Mouse (Mus musculus) limb, embryonic 15.5 days (tissue): ENCODE measurements around the gene Foxp1. TPM values are rescaled to one million over a fixed set of nuclear protein-coding genes. Genes with fewer than 3 reads are reported as not detected.

ENCODE experiments used
- ATAC-seq: fragments of 200-750 bp; cut with Nextera tagmentation; 2 replicates; pipeline ENCODE4 v1.8.0; 2017; ENCODE audit warnings: low read depth, moderate TSS enrichment; ENCODE audit not compliant: insufficient number of reproducible peaks, low FRiP score, low TSS enrichment
- H3K27ac ChIP-seq: fragments of 300-500 bp; sonication (generic); 2 replicates; pipeline ENCODE4 v1.5.1; 2015; ENCODE audit warnings: moderate library complexity, mild to moderate bottlenecking, inconsistent platforms
- H3K27me3 ChIP-seq: fragments of 300-500 bp; sonication (generic); 2 replicates; pipeline ENCODE4 v1.6.1; 2015; ENCODE audit warnings: inconsistent platforms
- H3K36me3 ChIP-seq: fragments of 300-500 bp; sonication (generic); 2 replicates; pipeline ENCODE4 v1.6.1; 2015; ENCODE audit warnings: inconsistent platforms
- H3K4me1 ChIP-seq: fragments of 300-500 bp; sonication (generic); 2 replicates; pipeline ENCODE4 v1.6.1; 2015; ENCODE audit warnings: inconsistent platforms
- H3K4me2 ChIP-seq: fragments of 300-500 bp; sonication (generic); 2 replicates; pipeline ENCODE4 v1.6.1; 2015; ENCODE audit warnings: mild to moderate bottlenecking, inconsistent platforms
- H3K4me3 ChIP-seq: fragments of 300-500 bp; sonication (generic); 2 replicates; pipeline ENCODE4 v1.5.1; 2015; ENCODE audit warnings: mild to moderate bottlenecking, inconsistent platforms
- H3K9ac ChIP-seq: fragments of 300-500 bp; sonication (generic); 2 replicates; pipeline ENCODE4 v1.6.1; 2015; ENCODE audit warnings: inconsistent platforms
- H3K9me3 ChIP-seq: fragments of 300-500 bp; sonication (generic); 2 replicates; pipeline ENCODE4 v1.6.1; 2016; ENCODE audit warnings: inconsistent platforms
- WGBS: fragments of 180-500 bp; shearing (Covaris S2); methylation state at CpG from one replicate; pipeline ENCODE4 v1.1.7; 2015; 5-methylcytosine and 5-hydroxymethylcytosine counted together
- polyA plus RNA-seq: library from polyadenylated mRNA; unstranded; fragments of >200 nt; fragmentation: Nextera tagmentation; extraction: Ambion mirVana; gene quantifications from 2 replicates; pipeline ENCODE4 v1.2.1, GENCODE M21; 2015

The Foxp1 gene
- polyA plus RNA-seq, 1 experiment from 2014 or later = 142 TPM

- H3K4me2 ChIP-seq = no peak overlapping the region
- H3K4me3 ChIP-seq = no peak overlapping the region
- H3K9me3 ChIP-seq = no peaks in the 10 kb centered on the region
- no peak for ATAC-seq
- H3K27ac ChIP-seq = no peak overlapping the region
- H3K27me3 ChIP-seq = no peaks in the 10 kb centered on the region
- H3K9ac ChIP-seq = no peak overlapping the region
- WGBS = 31% methylated on average over 11 of the region's 11 CpGs
- H3K36me3 ChIP-seq = no peaks in the 10 kb centered on the region
- peaks cover 47% of the 10 kb centered on the region for H3K4me1 ChIP-seq
Measured at GRCm38 (mm10) chr6:99203231-99203630, 319.3 kb downstream of the Foxp1 start.

GRCm38 (mm10) chr6:99202781-99203180 is 319.7 kb downstream of the Foxp1 start:
- Histone ChIP-seq H3K36me3 (no peaks in the 10 kb centered on the region), H3K27me3 (no peaks in the 10 kb centered on the region), H3K4me3 (no peak overlapping the region), H3K9me3 (no peaks in the 10 kb centered on the region), H3K4me2 (no peak overlapping the region), H3K4me1 (peaks cover 47% of the 10 kb centered on the region), H3K9ac (no peak overlapping the region), H3K27ac (no peak overlapping the region)
- 86% methylated on average over 4 of the region's 4 CpGs for WGBS
- no peak for ATAC-seq

GRCm38 (mm10) chr6:99201271-99201705 is 321.2 kb downstream of the Foxp1 start:
- Histone ChIP-seq H3K4me3 (no peak overlapping the region), H3K9ac (no peak overlapping the region), H3K4me2 (no peak overlapping the region), H3K9me3 (no peaks in the 10 kb centered on the region), H3K4me1 (peaks cover 39% of the 10 kb centered on the region), H3K27me3 (no peaks in the 10 kb centered on the region), H3K36me3 (no peaks in the 10 kb centered on the region), H3K27ac (no peak overlapping the region)
- ATAC-seq = no peak
- 15% methylated on average over 4 of the region's 4 CpGs for WGBS

- no peaks in the 10 kb centered on the region for H3K9me3 ChIP-seq
- H3K9ac ChIP-seq = no peak overlapping the region
- H3K4me1 ChIP-seq = peaks cover 33% of the 10 kb centered on the region
- H3K27ac ChIP-seq = no peak overlapping the region
- no peak overlapping the region for H3K4me2 ChIP-seq
- 29% methylated on average over 11 of the region's 11 CpGs for WGBS
- no peaks in the 10 kb centered on the region for H3K27me3 ChIP-seq
- no peaks in the 10 kb centered on the region for H3K36me3 ChIP-seq
- no peak overlapping the region for H3K4me3 ChIP-seq
- ATAC-seq = no peak
Measured at GRCm38 (mm10) chr6:99200656-99201055, 321.9 kb downstream of the Foxp1 start.

GRCm38 (mm10) chr6:99199277-99199676 is 323.2 kb downstream of the Foxp1 start:
- peaks cover 21% of the 10 kb centered on the region for H3K4me1 ChIP-seq
- no peaks in the 10 kb centered on the region for H3K36me3 ChIP-seq
- H3K9me3 ChIP-seq = no peaks in the 10 kb centered on the region
- no peaks in the 10 kb centered on the region for H3K27me3 ChIP-seq
- 85% methylated on average over 4 of the region's 4 CpGs for WGBS
- H3K4me2 ChIP-seq = no peak overlapping the region
- no peak overlapping the region for H3K4me3 ChIP-seq
- ATAC-seq = no peak
- no peak overlapping the region for H3K27ac ChIP-seq
- H3K9ac ChIP-seq = no peak overlapping the region

- H3K4me3 ChIP-seq = no peak overlapping the region
- WGBS = 61% methylated on average over 8 of the region's 8 CpGs
- H3K9ac ChIP-seq = no peak overlapping the region
- peaks cover 10% of the 10 kb centered on the region; the same call in 1 of the 2 replicates for H3K4me1 ChIP-seq
- H3K9me3 ChIP-seq = no peaks in the 10 kb centered on the region
- no peaks in the 10 kb centered on the region for H3K27me3 ChIP-seq
- H3K27ac ChIP-seq = no peak overlapping the region
- no peak for ATAC-seq
- no peaks in the 10 kb centered on the region for H3K36me3 ChIP-seq
- no peak overlapping the region for H3K4me2 ChIP-seq
Measured at GRCm38 (mm10) chr6:99193697-99194096, 328.8 kb downstream of the Foxp1 start.

- H3K27ac ChIP-seq = no peak overlapping the region
- no peak for ATAC-seq
Measured at GRCm38 (mm10) chr6:99191636-99192137, 330.8 kb downstream of the Foxp1 start.

GRCm38 (mm10) chr6:99191041-99191635 is 331.4 kb downstream of the Foxp1 start:
- Histone ChIP-seq H3K4me3 (no peak overlapping the region), H3K4me1 (peaks cover 10% of the 10 kb centered on the region; the same call in 1 of the 2 replicates), H3K27ac (no peak overlapping the region), H3K4me2 (no peak overlapping the region), H3K9me3 (no peaks in the 10 kb centered on the region), H3K36me3 (no peaks in the 10 kb centered on the region), H3K9ac (no peak overlapping the region), H3K27me3 (no peaks in the 10 kb centered on the region)
- 45% methylated on average over 12 of the region's 12 CpGs for WGBS
- no peak for ATAC-seq

More at GRCm38 (mm10) chr6:99191636-99192137, 330.8 kb downstream of the Foxp1 start:
- H3K9me3 ChIP-seq = no peaks in the 10 kb centered on the region
- 50% methylated on average over 8 of the region's 8 CpGs for WGBS
- peaks cover 10% of the 10 kb centered on the region; the same call in 1 of the 2 replicates for H3K4me1 ChIP-seq
- H3K4me3 ChIP-seq = no peak overlapping the region
- H3K9ac ChIP-seq = no peak overlapping the region
- H3K27me3 ChIP-seq = no peaks in the 10 kb centered on the region
- no peaks in the 10 kb centered on the region for H3K36me3 ChIP-seq
- H3K4me2 ChIP-seq = no peak overlapping the region

GRCm38 (mm10) chr6:99189967-99190366 is 332.6 kb downstream of the Foxp1 start:
- H3K9ac ChIP-seq = no peak overlapping the region
- H3K9me3 ChIP-seq = no peaks in the 10 kb centered on the region
- no peak overlapping the region for H3K4me2 ChIP-seq
- H3K4me3 ChIP-seq = no peak overlapping the region
- no peak for ATAC-seq
- peaks cover 10% of the 10 kb centered on the region; the same call in 1 of the 2 replicates for H3K4me1 ChIP-seq
- H3K36me3 ChIP-seq = no peaks in the 10 kb centered on the region
- WGBS = 32% methylated on average over 8 of the region's 8 CpGs
- no peak overlapping the region for H3K27ac ChIP-seq
- H3K27me3 ChIP-seq = no peaks in the 10 kb centered on the region

GRCm38 (mm10) chr6:99188366-99189216 is 333.9 kb downstream of the Foxp1 start:
- Histone ChIP-seq H3K9me3 (no peaks in the 10 kb centered on the region), H3K4me1 (peaks cover 10% of the 10 kb centered on the region; the same call in 1 of the 2 replicates), H3K4me2 (no peak overlapping the region), H3K4me3 (no peak overlapping the region), H3K27me3 (no peaks in the 10 kb centered on the region), H3K9ac (no peak overlapping the region), H3K36me3 (no peaks in the 10 kb centered on the region), H3K27ac (no peak overlapping the region)
- ATAC-seq = no peak
- 49% methylated on average over 4 of the region's 4 CpGs for WGBS

- no peaks in the 10 kb centered on the region for H3K9me3 ChIP-seq
- no peak overlapping the region for H3K4me3 ChIP-seq
- WGBS = 84% methylated on average over 3 of the region's 3 CpGs
- H3K4me2 ChIP-seq = no peak overlapping the region
- no peak for ATAC-seq
- H3K9ac ChIP-seq = no peak overlapping the region
- no peaks in the 10 kb centered on the region for H3K27me3 ChIP-seq
- H3K4me1 ChIP-seq = peaks cover 10% of the 10 kb centered on the region; the same call in 1 of the 2 replicates
- H3K27ac ChIP-seq = no peak overlapping the region
- no peaks in the 10 kb centered on the region for H3K36me3 ChIP-seq
Measured at GRCm38 (mm10) chr6:99187914-99188313, 334.6 kb downstream of the Foxp1 start.

- Histone ChIP-seq H3K27me3 (no peaks in the 10 kb centered on the region), H3K9me3 (no peaks in the 10 kb centered on the region), H3K36me3 (no peaks in the 10 kb centered on the region), H3K9ac (no peak overlapping the region), H3K4me3 (no peak overlapping the region), H3K4me1 (peaks cover 10% of the 10 kb centered on the region; the same call in 1 of the 2 replicates), H3K27ac (no peak overlapping the region), H3K4me2 (no peak overlapping the region)
- ATAC-seq = no peak
- WGBS = 58% methylated on average over 2 of the region's 2 CpGs
Measured at GRCm38 (mm10) chr6:99187415-99187814, 335.1 kb downstream of the Foxp1 start.
